Mouse (Mus musculus): ENCODE measurements around the gene Slc25a13.

The Slc25a13 gene

DNA sequence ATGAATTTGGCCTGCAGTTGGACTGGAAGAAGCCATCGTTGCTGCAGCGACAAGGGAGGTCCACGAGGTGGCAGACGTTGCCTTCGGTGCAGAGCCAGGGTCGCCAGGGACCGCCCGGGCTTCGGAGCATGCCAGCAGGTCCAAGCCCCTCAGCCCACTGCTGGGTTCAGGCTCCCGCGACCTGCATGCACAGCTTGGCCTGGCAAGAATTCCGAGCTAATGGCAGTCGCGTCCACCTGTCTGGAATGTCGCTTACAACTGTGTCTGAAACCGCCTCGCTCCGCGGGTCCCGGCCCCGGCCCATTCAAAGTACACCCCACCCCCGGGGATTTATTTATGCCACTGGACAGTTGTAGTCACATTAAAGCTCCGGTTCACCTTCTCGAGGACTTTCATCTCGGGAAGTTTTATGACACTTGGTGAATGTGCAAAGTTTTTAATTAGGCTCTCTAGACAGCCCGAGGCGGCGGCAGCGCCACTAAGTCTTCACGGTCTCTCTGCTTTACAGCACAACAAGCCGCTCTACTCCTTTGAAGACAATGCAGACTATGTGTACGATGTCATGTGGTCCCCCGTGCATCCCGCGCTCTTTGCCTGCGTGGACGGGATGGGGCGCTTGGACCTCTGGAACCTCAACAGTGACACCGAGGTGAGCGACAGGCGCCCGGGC is 211.1 kb downstream of the Slc25a13 start:
- TF ChIP-seq NANOG (IDR thresholded peaks at IDR 0.05; ENCODE audit: borderline replicate concordance, low read length), result no peak
- peak; percentile 73 for TF ChIP-seq CTCF (conservative IDR thresholded peaks at IDR 0.05; ENCODE audit: low read length)
- TF ChIP-seq POU5F1 (IDR thresholded peaks at IDR 0.05; ENCODE audit: borderline replicate concordance, low read length), result no peak
- peaks cover 14% of the 10 kb centered on the region for H3K27me3 ChIP-seq (ENCODE audit: insufficient read depth, low read length)
- H3K36me3 ChIP-seq (ENCODE audit: insufficient read depth, low read length), result no peaks in the 10 kb centered on the region
- H3K9me3 ChIP-seq (ENCODE audit: low read length), result no peaks in the 10 kb centered on the region
- peak overlapping the region; percentile 78 for H3K4me3 ChIP-seq (replicated peaks; ENCODE audit: low read length)
- H3K4me1 ChIP-seq (replicated peaks; ENCODE audit: low read depth, low read length), result peaks cover 2% of the 10 kb centered on the region

DNA sequence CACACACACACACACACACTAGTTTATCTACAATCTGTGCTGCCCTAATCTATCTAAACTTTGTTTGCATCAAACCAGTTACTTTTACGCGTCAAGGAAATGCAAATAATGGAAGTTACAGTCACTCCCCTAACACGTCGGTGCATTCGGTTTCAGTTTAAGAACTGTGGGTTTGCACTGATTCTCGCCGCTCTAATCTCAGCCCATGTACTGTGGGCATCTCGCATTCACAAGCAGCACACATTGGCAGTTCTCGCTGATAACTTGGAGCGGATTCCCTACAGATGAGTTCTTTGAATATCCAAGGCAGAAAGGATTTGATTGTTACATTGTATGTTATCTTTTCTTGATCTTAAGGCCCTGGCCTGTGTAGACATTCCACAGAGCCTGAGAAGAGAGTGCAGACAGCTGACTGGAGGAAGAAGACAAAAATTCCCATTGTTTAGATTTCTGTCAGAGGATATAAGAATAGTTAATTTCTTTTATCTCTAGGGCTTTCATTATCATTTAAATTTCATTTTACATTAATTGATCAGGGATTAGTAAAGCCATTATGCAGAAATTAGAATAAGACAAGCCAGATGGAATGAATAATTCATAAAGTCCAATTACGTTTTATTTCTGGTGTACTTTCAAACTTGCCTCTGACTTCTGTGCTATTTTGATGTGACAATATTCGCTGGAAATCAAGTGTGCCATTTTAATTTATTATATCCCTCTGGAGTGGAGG is 212.1 kb downstream of the Slc25a13 start:
- H3K4me3 ChIP-seq (replicated peaks; ENCODE audit: low read length), result no peak overlapping the region
- TF ChIP-seq CTCF (conservative IDR thresholded peaks at IDR 0.05; ENCODE audit: low read length) (no peak), POU5F1 (IDR thresholded peaks at IDR 0.05; ENCODE audit: borderline replicate concordance, low read length) (no peak), NANOG (IDR thresholded peaks at IDR 0.05; ENCODE audit: borderline replicate concordance, low read length) (no peak)
- peaks cover 14% of the 10 kb centered on the region for H3K27me3 ChIP-seq (ENCODE audit: insufficient read depth, low read length)
- H3K9me3 ChIP-seq (ENCODE audit: low read length), result peaks cover 8% of the 10 kb centered on the region; the same call in 1 of the 2 replicates
- no peaks in the 10 kb centered on the region for H3K36me3 ChIP-seq (ENCODE audit: insufficient read depth, low read length)
- peaks cover 2% of the 10 kb centered on the region for H3K4me1 ChIP-seq (replicated peaks; ENCODE audit: low read depth, low read length)

DNA sequence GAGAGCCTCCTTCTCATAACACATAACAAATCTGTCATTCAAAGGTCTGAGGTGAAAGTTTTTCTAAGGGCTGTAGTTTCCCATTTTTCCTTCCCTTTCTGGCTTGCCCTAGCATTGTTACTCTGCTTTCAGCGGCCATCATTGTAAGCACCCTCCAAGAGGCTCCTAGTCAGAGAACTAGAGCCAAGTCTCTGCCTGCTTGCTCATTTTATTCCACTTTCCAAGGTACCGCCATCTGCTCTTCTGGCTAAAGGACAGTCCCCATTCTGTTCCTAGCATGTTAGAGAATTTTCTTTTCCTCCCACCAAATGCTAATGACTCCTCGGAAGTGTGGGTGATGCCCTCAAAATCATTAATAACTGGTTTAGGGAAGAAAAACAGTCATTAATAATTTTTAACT is 214.9 kb downstream of the Slc25a13 start:
- Histone ChIP-seq H3K27me3 (ENCODE audit: insufficient read depth, low read length) (peaks cover 10% of the 10 kb centered on the region), H3K36me3 (ENCODE audit: insufficient read depth, low read length) (no peaks in the 10 kb centered on the region), H3K9me3 (ENCODE audit: low read length) (peaks cover 10% of the 10 kb centered on the region; the same call in 1 of the 2 replicates), H3K4me1 (replicated peaks; ENCODE audit: low read depth, low read length) (peaks cover 2% of the 10 kb centered on the region), H3K4me3 (replicated peaks; ENCODE audit: low read length) (no peak overlapping the region)
- TF ChIP-seq POU5F1 (IDR thresholded peaks at IDR 0.05; ENCODE audit: borderline replicate concordance, low read length), result no peak
- TF ChIP-seq NANOG (IDR thresholded peaks at IDR 0.05; ENCODE audit: borderline replicate concordance, low read length), result no peak
- no peak for TF ChIP-seq CTCF (conservative IDR thresholded peaks at IDR 0.05; ENCODE audit: low read length)

DNA sequence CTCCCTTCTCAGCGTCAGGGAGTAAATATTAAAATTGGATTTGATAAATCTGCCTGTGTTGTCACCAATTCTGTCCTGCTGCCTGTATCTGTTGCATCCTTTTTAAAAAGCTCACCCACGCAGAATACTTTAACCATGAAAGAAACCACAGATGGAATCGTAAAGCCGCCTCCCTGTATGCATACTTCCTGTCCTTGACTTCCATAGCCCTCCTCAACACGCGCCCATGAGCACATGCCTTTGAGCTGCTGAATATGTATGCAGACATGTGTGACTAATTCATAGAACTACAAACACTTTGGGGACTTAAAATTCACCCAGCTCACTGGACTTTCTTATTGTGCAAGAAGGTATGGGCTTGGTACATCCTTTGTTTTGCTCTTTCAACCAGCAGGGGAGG is 219.4 kb downstream of the Slc25a13 start:
- peaks cover 10% of the 10 kb centered on the region; the same call in 1 of the 2 replicates for H3K9me3 ChIP-seq (ENCODE audit: low read length)
- TF ChIP-seq POU5F1 (IDR thresholded peaks at IDR 0.05; ENCODE audit: borderline replicate concordance, low read length), result no peak
- TF ChIP-seq NANOG (IDR thresholded peaks at IDR 0.05; ENCODE audit: borderline replicate concordance, low read length), result no peak
- no peak for TF ChIP-seq CTCF (conservative IDR thresholded peaks at IDR 0.05; ENCODE audit: low read length)
- no peak overlapping the region for H3K4me3 ChIP-seq (replicated peaks; ENCODE audit: low read length)
- no peaks in the 10 kb centered on the region for H3K36me3 ChIP-seq (ENCODE audit: insufficient read depth, low read length)
- no peaks in the 10 kb centered on the region for H3K27me3 ChIP-seq (ENCODE audit: insufficient read depth, low read length)
- H3K4me1 ChIP-seq (replicated peaks; ENCODE audit: low read depth, low read length), result no peaks in the 10 kb centered on the region

DNA sequence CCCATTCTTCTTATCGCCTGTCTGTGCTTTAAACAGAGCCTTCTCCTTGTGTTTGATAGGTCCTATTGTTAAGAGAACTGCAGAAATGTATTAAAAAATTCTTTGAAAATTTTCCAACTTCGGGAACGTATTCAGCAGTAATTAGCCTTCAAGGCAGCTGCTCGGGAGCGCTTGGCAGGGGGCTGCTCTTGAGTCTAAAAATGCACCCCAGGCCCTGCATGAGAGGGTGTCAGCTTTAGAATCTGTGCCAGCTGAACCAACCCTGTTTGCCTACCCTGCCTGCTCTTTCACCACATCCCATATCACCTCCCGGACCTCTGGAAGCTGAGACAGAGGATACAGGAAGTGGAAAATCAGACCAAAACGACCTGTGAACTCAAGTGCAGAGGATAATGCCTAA is 223.9 kb downstream of the Slc25a13 start:
- Histone ChIP-seq H3K9me3 (ENCODE audit: low read length) (no peaks in the 10 kb centered on the region), H3K36me3 (ENCODE audit: insufficient read depth, low read length) (no peaks in the 10 kb centered on the region), H3K4me3 (replicated peaks; ENCODE audit: low read length) (no peak overlapping the region), H3K4me1 (replicated peaks; ENCODE audit: low read depth, low read length) (peaks cover 6% of the 10 kb centered on the region), H3K27me3 (ENCODE audit: insufficient read depth, low read length) (no peaks in the 10 kb centered on the region)
- no peak for TF ChIP-seq POU5F1 (IDR thresholded peaks at IDR 0.05; ENCODE audit: borderline replicate concordance, low read length)
- TF ChIP-seq NANOG (IDR thresholded peaks at IDR 0.05; ENCODE audit: borderline replicate concordance, low read length), result no peak
- no peak for TF ChIP-seq CTCF (conservative IDR thresholded peaks at IDR 0.05; ENCODE audit: low read length)

DNA sequence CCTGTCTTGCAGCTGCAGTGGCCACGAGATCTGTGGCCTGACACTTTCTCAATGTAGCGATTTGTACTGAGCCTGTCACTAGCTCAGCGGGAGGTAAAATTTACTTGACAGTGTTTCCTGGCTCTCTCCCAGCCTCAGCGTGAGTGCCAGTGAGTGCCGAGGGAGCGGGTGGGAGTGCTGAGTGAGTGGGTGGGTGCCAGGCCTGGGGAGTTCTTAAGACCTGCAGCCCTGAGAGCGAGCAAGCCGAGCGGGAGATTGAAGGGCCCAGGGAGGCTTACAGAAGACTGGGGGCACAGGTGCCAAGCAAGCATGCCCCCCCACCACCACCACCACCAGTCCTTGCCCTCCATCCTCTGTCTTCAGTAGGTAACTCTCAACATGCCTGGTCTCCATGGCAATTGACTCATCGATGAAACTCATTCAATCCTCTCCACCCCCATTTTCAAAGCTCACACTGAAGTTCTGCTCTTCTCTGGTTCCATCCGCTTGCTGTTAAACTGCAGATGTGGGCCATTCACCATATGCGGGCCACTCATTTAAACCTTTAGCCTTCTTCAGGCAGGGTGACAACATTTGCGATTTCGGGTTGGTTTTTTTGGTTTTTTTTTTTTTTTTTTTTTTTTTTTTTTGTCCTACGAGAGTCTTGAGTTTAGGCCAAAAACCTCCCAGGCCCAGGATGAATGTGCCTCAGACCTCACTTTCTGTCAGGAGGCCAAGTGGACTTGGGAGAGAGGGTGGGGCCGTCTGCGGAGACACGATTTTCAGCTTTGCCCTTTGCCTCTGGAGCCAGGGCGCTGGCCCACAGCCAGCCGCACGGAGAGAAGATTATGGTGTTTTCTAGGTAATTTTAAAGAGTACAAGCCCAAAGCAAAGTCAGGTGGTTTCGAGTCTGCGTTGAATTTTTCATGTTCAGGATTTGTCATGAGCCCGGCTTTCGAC is 224.9 kb downstream of the Slc25a13 start:
- no peaks in the 10 kb centered on the region for H3K27me3 ChIP-seq (ENCODE audit: insufficient read depth, low read length)
- H3K4me3 ChIP-seq (replicated peaks; ENCODE audit: low read length), result no peak overlapping the region; the same call in 1 of the 2 replicates
- TF ChIP-seq NANOG (IDR thresholded peaks at IDR 0.05; ENCODE audit: borderline replicate concordance, low read length), result no peak
- TF ChIP-seq CTCF (conservative IDR thresholded peaks at IDR 0.05; ENCODE audit: low read length), result no peak
- TF ChIP-seq POU5F1 (IDR thresholded peaks at IDR 0.05; ENCODE audit: borderline replicate concordance, low read length), result no peak
- H3K36me3 ChIP-seq (ENCODE audit: insufficient read depth, low read length), result no peaks in the 10 kb centered on the region
- no peaks in the 10 kb centered on the region for H3K9me3 ChIP-seq (ENCODE audit: low read length)
- peaks cover 6% of the 10 kb centered on the region for H3K4me1 ChIP-seq (replicated peaks; ENCODE audit: low read depth, low read length)

DNA sequence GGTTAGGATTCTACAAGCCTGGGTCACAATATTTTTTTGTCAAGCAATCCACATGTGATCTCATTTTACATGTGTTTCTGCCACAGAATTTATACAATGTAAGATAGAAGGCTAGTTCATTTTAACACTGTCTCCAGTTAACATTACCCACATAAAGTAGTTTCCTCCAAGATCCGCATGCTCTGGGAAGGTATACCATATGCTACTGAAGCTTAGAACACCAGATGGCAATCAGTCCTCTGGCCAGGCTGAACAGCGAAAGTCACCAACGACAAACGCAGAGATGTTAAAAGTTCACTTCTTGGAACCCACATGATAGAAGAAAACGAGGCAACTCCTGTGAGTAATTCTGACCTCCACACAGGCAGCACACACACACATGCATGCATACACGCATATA is 225.7 kb downstream of the Slc25a13 start:
- no peaks in the 10 kb centered on the region for H3K27me3 ChIP-seq (ENCODE audit: insufficient read depth, low read length)
- H3K4me3 ChIP-seq (replicated peaks; ENCODE audit: low read length), result no peak overlapping the region
- H3K4me1 ChIP-seq (replicated peaks; ENCODE audit: low read depth, low read length), result peaks cover 6% of the 10 kb centered on the region
- no peak for TF ChIP-seq CTCF (conservative IDR thresholded peaks at IDR 0.05; ENCODE audit: low read length)
- TF ChIP-seq POU5F1 (IDR thresholded peaks at IDR 0.05; ENCODE audit: borderline replicate concordance, low read length), result no peak
- no peak for TF ChIP-seq NANOG (IDR thresholded peaks at IDR 0.05; ENCODE audit: borderline replicate concordance, low read length)
- H3K9me3 ChIP-seq (ENCODE audit: low read length), result no peaks in the 10 kb centered on the region
- H3K36me3 ChIP-seq (ENCODE audit: insufficient read depth, low read length), result no peaks in the 10 kb centered on the region
